Mouse (Mus musculus) C2C12 (cell line): ENCODE measurements at regions not wholly inside any gene's neighbourhood (a gene's known extent, or its start where the extent isn't known, plus 50 kb on each side); places are given as distances from the start of the nearest gene placed in this dataset.

Experiments
- H3K27me3 ChIP-seq: one replicate; pipeline ENCODE4 v1.6.1; 2011; ENCODE audit not compliant: control insufficient read depth, insufficient read depth, insufficient read length
- H3K36me3 ChIP-seq: one replicate; pipeline ENCODE4 v1.6.1; 2011; ENCODE audit not compliant: control insufficient read depth, insufficient read depth
- H3K4me3 ChIP-seq: one replicate; pipeline ENCODE4 v1.5.1; 2011; ENCODE audit warnings: mild to moderate bottlenecking, control low read depth; ENCODE audit not compliant: poor library complexity, insufficient read depth, severe bottlenecking
- H3K79me2 ChIP-seq: one replicate; pipeline ENCODE4 v1.6.1; 2011; ENCODE audit not compliant: control insufficient read depth, insufficient read depth
- H3K79me3 ChIP-seq: one replicate; pipeline ENCODE4 v1.6.1; 2011; ENCODE audit warnings: low read depth, control low read depth
- H3ac ChIP-seq: one replicate; pipeline ENCODE3; 2011; ENCODE audit warnings: low read depth; ENCODE audit not compliant: control insufficient read depth, insufficient read length
- CEBPB ChIP-seq: IDR thresholded peaks from one replicate; pipeline ENCODE4 v1.6.1; 2011; ENCODE audit warnings: low read depth, mild to moderate bottlenecking, control low read depth, moderate library complexity
- CTCF ChIP-seq: IDR thresholded peaks from one replicate; pipeline ENCODE4 v1.5.1; 2011; ENCODE audit not compliant: control insufficient read depth, insufficient read depth, insufficient read length
- FOSL1 ChIP-seq: IDR thresholded peaks from one replicate; pipeline ENCODE4 v1.8.0; 2011; ENCODE audit warnings: mild to moderate bottlenecking, low read length; ENCODE audit not compliant: poor library complexity, insufficient read depth, severe bottlenecking
- MAX ChIP-seq: IDR thresholded peaks from one replicate; pipeline ENCODE4 v1.6.1; 2011; ENCODE audit warnings: mild to moderate bottlenecking, control low read depth
- MYOD1 ChIP-seq: IDR thresholded peaks from one replicate; pipeline ENCODE4 v1.6.1; 2011; ENCODE audit warnings: low read depth; ENCODE audit not compliant: control insufficient read depth, insufficient read length
- MYOG ChIP-seq: IDR thresholded peaks from one replicate; pipeline ENCODE4 v1.6.1; 2011; ENCODE audit not compliant: control insufficient read depth, insufficient read length; ENCODE audit errors: extremely low read depth
- USF1 ChIP-seq: IDR thresholded peaks from one replicate; pipeline ENCODE4 v1.6.1; 2011; ENCODE audit warnings: low read depth, mild to moderate bottlenecking, control low read depth, moderate library complexity

- no peak overlapping the region for H3ac ChIP-seq
- H3K79me3 ChIP-seq, result peaks cover under 1% of the 10 kb centered on the region
- no peaks in the 10 kb centered on the region for H3K36me3 ChIP-seq
- H3K4me3 ChIP-seq, result no peak overlapping the region
- H3K27me3 ChIP-seq, result no peaks in the 10 kb centered on the region
- TF ChIP-seq MAX, result no peak
- no peak for TF ChIP-seq FOSL1
- TF ChIP-seq CEBPB, result no peak
- TF ChIP-seq USF1, result no peak
- H3K79me2 ChIP-seq, result peaks cover 25% of the 10 kb centered on the region
Observed at GRCm38 (mm10) chr13:28805302-28805701, 148.2 kb downstream of the Sox4 start.

DNA sequence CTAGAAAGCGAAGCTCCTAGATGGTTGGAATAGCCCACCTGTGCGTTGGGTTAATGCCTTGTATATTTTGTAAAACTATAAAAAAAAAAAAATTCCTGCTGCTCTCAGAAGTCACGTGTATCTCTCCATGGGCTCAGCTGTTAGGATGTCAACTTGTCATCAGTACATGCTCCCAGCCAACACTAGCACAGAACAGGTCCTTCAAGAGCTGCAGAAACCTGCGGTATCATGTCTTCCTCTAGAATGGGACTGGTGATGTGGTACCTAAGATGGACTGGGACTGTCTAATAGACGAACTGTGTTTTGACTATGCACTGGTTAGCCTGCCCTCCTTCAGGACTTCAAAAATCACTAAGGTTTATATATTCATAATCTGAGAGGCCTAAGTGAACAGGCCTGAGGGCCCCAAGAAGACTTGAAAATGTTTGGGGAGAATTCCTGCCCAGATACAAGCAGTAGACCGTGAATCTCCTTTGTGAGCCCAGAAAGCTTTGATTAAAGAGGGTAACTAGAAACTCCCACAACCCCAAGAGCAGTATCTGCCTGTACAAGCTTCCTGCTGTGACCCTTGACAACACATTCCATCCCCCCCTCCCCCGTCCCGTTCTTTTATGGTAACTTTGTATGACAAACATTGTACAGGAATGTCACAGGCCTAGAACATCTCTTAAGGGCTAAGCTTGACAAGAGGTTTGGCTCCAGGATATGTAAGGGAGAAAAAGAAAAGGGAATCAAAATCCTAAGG is 152.1 kb downstream of the Sox4 start:
- no peak for TF ChIP-seq MYOD1
- no peak for TF ChIP-seq USF1
- TF ChIP-seq FOSL1, result no peak
- TF ChIP-seq MYOG, result no peak
- TF ChIP-seq CTCF, result no peak
- no peak for TF ChIP-seq CEBPB
- TF ChIP-seq MAX, result no peak
- no peaks in the 10 kb centered on the region for H3K36me3 ChIP-seq
- H3K79me3 ChIP-seq, result peaks cover 2% of the 10 kb centered on the region
- H3K79me2 ChIP-seq, result peaks cover 19% of the 10 kb centered on the region
- H3ac ChIP-seq, result no peak overlapping the region
- H3K4me3 ChIP-seq, result no peak overlapping the region
- H3K27me3 ChIP-seq, result no peaks in the 10 kb centered on the region

DNA sequence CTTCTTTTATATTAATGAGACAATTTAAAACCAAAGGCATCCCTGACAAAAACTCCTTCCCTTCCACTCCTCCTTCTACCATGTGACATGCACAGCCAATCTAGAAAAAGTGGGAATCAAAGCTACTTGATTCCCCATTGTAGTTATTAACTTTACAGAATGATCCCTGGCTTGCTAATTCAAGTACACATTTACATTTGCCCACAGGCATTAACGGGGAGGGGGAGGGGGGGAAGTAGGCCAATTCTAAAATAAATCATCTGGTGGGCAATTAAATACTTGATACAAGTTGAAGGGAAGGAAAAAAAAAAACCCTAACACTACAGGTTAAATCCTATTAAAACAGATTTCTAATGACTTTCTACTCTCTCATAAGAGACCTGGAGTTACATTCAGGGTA is 152.8 kb downstream of the Sox4 start:
- no peaks in the 10 kb centered on the region for H3K36me3 ChIP-seq
- TF ChIP-seq FOSL1 (no peak), MYOG (no peak), CTCF (no peak), USF1 (no peak), MAX (no peak), MYOD1 (no peak), CEBPB (no peak)

GRCm38 (mm10) chr13:28799474-28799873 is 154.0 kb downstream of the Sox4 start:
- no peak overlapping the region for H3K4me3 ChIP-seq
- H3K27me3 ChIP-seq, result no peaks in the 10 kb centered on the region
- peaks cover 2% of the 10 kb centered on the region for H3K79me3 ChIP-seq
- peaks cover 19% of the 10 kb centered on the region for H3K79me2 ChIP-seq
- TF ChIP-seq MYOG (no peak), CTCF (no peak), MYOD1 (no peak), FOSL1 (no peak), MAX (no peak), CEBPB (no peak), USF1 (no peak)
- no peak overlapping the region for H3ac ChIP-seq
- H3K36me3 ChIP-seq, result no peaks in the 10 kb centered on the region

More for the DNA sequence above, 152.8 kb downstream of the Sox4 start:
- no peak overlapping the region for H3K4me3 ChIP-seq
- H3K79me2 ChIP-seq, result peaks cover 19% of the 10 kb centered on the region
- no peaks in the 10 kb centered on the region for H3K27me3 ChIP-seq
- peaks cover 2% of the 10 kb centered on the region for H3K79me3 ChIP-seq
- H3ac ChIP-seq, result no peak overlapping the region

DNA sequence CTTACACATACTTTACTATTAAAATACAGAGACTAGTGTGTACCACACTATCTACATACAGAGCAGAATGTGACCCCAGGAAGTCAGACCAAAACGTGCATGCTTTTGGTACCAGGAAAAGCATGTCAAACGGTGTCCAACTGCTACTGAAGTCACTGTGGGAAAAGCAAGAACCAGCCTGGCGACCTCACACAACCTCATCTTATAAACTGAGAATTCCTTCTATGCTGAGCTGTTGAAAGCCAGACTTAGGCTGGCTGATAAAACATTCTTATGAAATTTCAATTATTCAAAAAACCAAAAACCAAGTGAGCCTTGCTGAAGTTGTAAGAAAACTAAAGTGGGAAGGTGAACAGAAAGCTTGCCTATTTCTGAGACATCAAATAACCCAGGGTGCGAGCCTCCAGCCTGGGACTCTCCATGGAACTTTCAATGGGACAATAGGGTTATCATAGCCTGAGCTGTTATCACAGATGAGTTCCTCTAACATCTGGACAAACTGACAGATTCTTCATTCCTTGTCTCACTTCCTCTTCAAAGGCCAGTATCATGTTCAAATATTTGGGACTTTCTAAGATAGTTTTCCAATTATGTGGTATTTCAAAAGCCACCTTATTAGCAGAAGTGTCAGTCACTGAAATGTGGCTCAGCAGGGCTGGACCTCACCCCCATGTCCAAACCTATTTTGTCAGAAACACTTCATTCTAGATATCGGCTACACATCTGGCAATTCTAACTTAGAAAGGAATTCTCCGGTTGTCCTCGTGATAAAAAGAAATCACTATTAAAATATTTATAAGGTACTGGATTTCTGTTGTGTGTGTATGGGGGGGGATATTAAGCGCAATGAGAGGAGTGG is 155.7 kb downstream of the Sox4 start:
- no peaks in the 10 kb centered on the region for H3K27me3 ChIP-seq
- H3K4me3 ChIP-seq, result no peak overlapping the region
- no peaks in the 10 kb centered on the region for H3K36me3 ChIP-seq
- TF ChIP-seq CTCF, result no peak
- no peak for TF ChIP-seq FOSL1
- TF ChIP-seq MAX, result no peak
- no peak for TF ChIP-seq MYOD1
- no peak for TF ChIP-seq MYOG
- no peak for TF ChIP-seq CEBPB
- TF ChIP-seq USF1, result no peak
- H3K79me2 ChIP-seq, result peaks cover 16% of the 10 kb centered on the region
- H3ac ChIP-seq, result no peak overlapping the region
- peaks cover 2% of the 10 kb centered on the region for H3K79me3 ChIP-seq

- Histone ChIP-seq H3K79me2 (peaks cover 14% of the 10 kb centered on the region), H3ac (no peak overlapping the region), H3K79me3 (peaks cover 2% of the 10 kb centered on the region), H3K4me3 (no peak overlapping the region), H3K36me3 (no peaks in the 10 kb centered on the region), H3K27me3 (no peaks in the 10 kb centered on the region)
- TF ChIP-seq MAX (no peak), USF1 (no peak), CEBPB (no peak), CTCF (no peak), MYOD1 (no peak), FOSL1 (no peak), MYOG (no peak)
Observed at GRCm38 (mm10) chr13:28795274-28795673, 158.2 kb downstream of the Sox4 start.
